Comparison of ENCODE assay signal across 9 mouse cellular contexts in the genomic region with DNA sequence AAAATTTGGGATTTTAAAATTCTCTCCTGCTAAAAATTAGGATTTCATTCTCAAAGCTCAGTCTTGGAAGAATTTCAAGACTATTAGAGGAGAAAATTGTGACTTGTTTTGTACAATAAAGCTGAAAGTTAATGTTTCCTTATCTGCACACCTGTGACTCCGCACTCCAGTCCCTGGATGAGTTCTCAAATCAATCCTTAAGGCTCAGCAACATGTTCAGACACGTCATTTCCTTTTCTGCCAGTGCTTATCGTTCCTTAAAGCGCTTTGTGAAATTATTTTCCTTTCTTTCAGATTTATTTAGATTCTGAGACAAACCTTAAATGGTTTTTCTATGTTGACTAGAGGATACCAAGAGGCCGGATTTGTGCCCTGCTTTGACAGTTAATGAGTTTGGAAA. TPM values are rescaled to one million over a fixed set of nuclear protein-coding genes. Genes with fewer than 3 reads are reported as not detected.
DNase-seq lines count a peak whose midpoint lies in the region; ATAC-seq and TF ChIP-seq lines count a peak whose summit lies in the region.
"Had no signal": no experiment of that assay in that cellular context is flagged by ENCODE, and none has a peak within 500 bp of the region (broad histone marks: within the 10 kb centered on the region; RNA-seq: fewer than 3 reads in every experiment).

No protein-coding gene starts in this region.

- H3K9me3 ChIP-seq in kidney, embryonic 15.5 days (replicated peaks), result no peaks in the 10 kb centered on the region
- no peaks in the 10 kb centered on the region for H3K9me3 ChIP-seq in embryonic facial prominence, embryonic 11.5 days (replicated peaks; ENCODE audit: control insufficient read depth, low read length)
- H3K9me3 ChIP-seq in hindbrain, postnatal 0 days (ENCODE audit: low read length), result no peaks in the 10 kb centered on the region
- no peaks in the 10 kb centered on the region for H3K9me3 ChIP-seq in midbrain, embryonic 15.5 days

- no peaks in the 10 kb centered on the region for H3K36me3 ChIP-seq in kidney, embryonic 15.5 days
- no peaks in the 10 kb centered on the region for H3K36me3 ChIP-seq in embryonic facial prominence, embryonic 11.5 days (replicated peaks; ENCODE audit: control insufficient read depth, insufficient read depth, low read depth, low read length)
- H3K36me3 ChIP-seq in hindbrain, postnatal 0 days (ENCODE audit: insufficient read depth, low read length), result no peaks in the 10 kb centered on the region
- no peaks in the 10 kb centered on the region for H3K36me3 ChIP-seq in midbrain, embryonic 15.5 days (replicated peaks)

- no peak for TF ChIP-seq CTCF in hindbrain, postnatal 0 days (IDR thresholded peaks at IDR 0.05; ENCODE audit: low read depth)

- ATAC-seq in kidney, embryonic 15.5 days (replicated peaks; ENCODE audit: low FRiP score), result no peak
- ATAC-seq in embryonic facial prominence, embryonic 11.5 days (replicated peaks; ENCODE audit: insufficient number of reproducible peaks, low FRiP score, low TSS enrichment, low read depth), result no peak
- ATAC-seq in hindbrain, postnatal 0 days, result no peak
- no peak for ATAC-seq in midbrain, embryonic 15.5 days (replicated peaks)

- no peaks in the 10 kb centered on the region for H3K27me3 ChIP-seq in kidney, embryonic 15.5 days
- H3K27me3 ChIP-seq in embryonic facial prominence, embryonic 11.5 days (ENCODE audit: control insufficient read depth, insufficient read depth, low read length), result no peaks in the 10 kb centered on the region
- no peaks in the 10 kb centered on the region for H3K27me3 ChIP-seq in hindbrain, postnatal 0 days (ENCODE audit: insufficient read depth, low read length)
- no peaks in the 10 kb centered on the region for H3K27me3 ChIP-seq in midbrain, embryonic 15.5 days (replicated peaks)
- H3K27me3 ChIP-seq: Patski had no signal

- no peak overlapping the region for H3K27ac ChIP-seq in kidney, embryonic 15.5 days
- H3K27ac ChIP-seq in embryonic facial prominence, embryonic 11.5 days (replicated peaks; ENCODE audit: low read depth, low read length), result no peak overlapping the region
- H3K27ac ChIP-seq in hindbrain, postnatal 0 days, result no peak overlapping the region
- H3K27ac ChIP-seq in midbrain, embryonic 15.5 days, result no peak overlapping the region

- peak overlapping the region; percentile 32; the same call in 1 of the 2 replicates for H3K9ac ChIP-seq in kidney, embryonic 15.5 days
- no peak overlapping the region for H3K9ac ChIP-seq in embryonic facial prominence, embryonic 11.5 days (replicated peaks; ENCODE audit: low read length)
- peak overlapping the region; percentile 60; the same call in 1 of the 2 replicates for H3K9ac ChIP-seq in hindbrain, postnatal 0 days (replicated peaks; ENCODE audit: low read length)
- H3K9ac ChIP-seq in midbrain, embryonic 15.5 days, result no peak overlapping the region

- 32% methylated on average over 5 of the region's 5 CpGs for WGBS in kidney, embryonic 15.5 days
- WGBS in embryonic facial prominence, embryonic 11.5 days, result 38% methylated on average over 5 of the region's 5 CpGs
- WGBS in hindbrain, postnatal 0 days, result 35% methylated on average over 5 of the region's 5 CpGs
- 36% methylated on average over 5 of the region's 5 CpGs for WGBS in midbrain, embryonic 15.5 days

- peaks cover 28% of the 10 kb centered on the region for H3K4me1 ChIP-seq in kidney, embryonic 15.5 days
- H3K4me1 ChIP-seq in embryonic facial prominence, embryonic 11.5 days (ENCODE audit: control insufficient read depth, insufficient read depth, low read length), result no peaks in the 10 kb centered on the region
- H3K4me1 ChIP-seq in hindbrain, postnatal 0 days (ENCODE audit: insufficient read depth, low read length), result peaks cover 25% of the 10 kb centered on the region
- peaks cover 34% of the 10 kb centered on the region for H3K4me1 ChIP-seq in midbrain, embryonic 15.5 days

- H3K4me2 ChIP-seq in kidney, embryonic 15.5 days, result peak overlapping the region; percentile 83
- peak overlapping the region; percentile 94 for H3K4me2 ChIP-seq in embryonic facial prominence, embryonic 11.5 days (ENCODE audit: low read depth, low read length)
- peak overlapping the region; percentile 93 for H3K4me2 ChIP-seq in hindbrain, postnatal 0 days (ENCODE audit: low read depth, low read length)
- H3K4me2 ChIP-seq in midbrain, embryonic 15.5 days, result peak overlapping the region; percentile 81

- peak overlapping the region; percentile 69 for H3K4me3 ChIP-seq in kidney, embryonic 15.5 days (replicated peaks)
- peak overlapping the region; percentile 78 for H3K4me3 ChIP-seq in embryonic facial prominence, embryonic 11.5 days (ENCODE audit: low read depth, low read length)
- peak overlapping the region; percentile 70 for H3K4me3 ChIP-seq in hindbrain, postnatal 0 days (ENCODE audit: low read length)
- peak overlapping the region; percentile 79 for H3K4me3 ChIP-seq in midbrain, embryonic 15.5 days

- DNase-seq in kidney, adult 11 months, result no peak
- DNase-seq in embryonic facial prominence, embryonic 11.5 days (ENCODE audit: low spot score), result no peak
- no peak for DNase-seq in hindbrain, postnatal 0 days (ENCODE audit: low spot score)
- no peak for DNase-seq in cerebellum, adult 18-20 months
- DNase-seq in adrenal gland, postnatal 14 days, result no peak
- DNase-seq in ovary, adult 18-20 months (ENCODE audit: low spot score), result no peak

RNA-seq across cellular contexts. Expression of gene Mars2, which starts 0.5 kb away (rescaled TPM):
- polyA plus RNA-seq in kidney, embryonic 15.5 days (2015; fragmentation: Nextera tagmentation; extraction: Ambion mirVana), result 2.4 and 2.5 TPM in 2 replicates
- polyA plus RNA-seq in embryonic facial prominence, embryonic 11.5 days (2014; fragmentation: Nextera tagmentation; extraction: Ambion mirVana), result 2.4 and 2.8 TPM in 2 replicates
- total RNA-seq in hindbrain, postnatal 0 days (2014; rRNA removed), result 9.3 and 10.6 TPM in 2 replicates
- polyA plus RNA-seq in hindbrain, postnatal 0 days (2015; fragmentation: Nextera tagmentation; extraction: Ambion mirVana), result 2.4 and 2.6 TPM in 2 replicates
- polyA plus RNA-seq in midbrain, embryonic 15.5 days (2015; fragmentation: Nextera tagmentation; extraction: Ambion mirVana), result 3.4 and 4.0 TPM in 2 replicates
- total RNA-seq in adrenal gland, postnatal 14 days (2021), result 6.4 and 7.1 TPM in 2 replicates

RNA-seq across cellular contexts. Expression of gene Rftn2, which starts 9.9 kb away (rescaled TPM):
- polyA plus RNA-seq in kidney, embryonic 15.5 days (2015; fragmentation: Nextera tagmentation; extraction: Ambion mirVana), result 7.6 and 8.4 TPM in 2 replicates
- polyA plus RNA-seq in embryonic facial prominence, embryonic 11.5 days (2014; fragmentation: Nextera tagmentation; extraction: Ambion mirVana), result 20.1 and 20.5 TPM in 2 replicates
- 11.2 and 14.2 TPM in 2 replicates for total RNA-seq in hindbrain, postnatal 0 days (2014; rRNA removed)
- 14.9 and 19.9 TPM in 2 replicates for polyA plus RNA-seq in hindbrain, postnatal 0 days (2015; fragmentation: Nextera tagmentation; extraction: Ambion mirVana)
- polyA plus RNA-seq in midbrain, embryonic 15.5 days (2015; fragmentation: Nextera tagmentation; extraction: Ambion mirVana), result 6.9 and 9.2 TPM in 2 replicates
- 13.2 and 16.4 TPM in 2 replicates for total RNA-seq in adrenal gland, postnatal 14 days (2021)

Comparison
In these comparisons a context has a peak if more than half of its experiments do, and no peak if none do; other contexts are left out.
1. H3K9ac ChIP-seq: peak in kidney, embryonic 15.5 days (single experiment) and hindbrain, postnatal 0 days (single experiment); none in embryonic facial prominence, embryonic 11.5 days (single experiment) and midbrain, embryonic 15.5 days (single experiment).
2. Peak in every context shown above with its lines, with median percentiles within 50 percentile points of each other: H3K4me2 ChIP-seq and H3K4me3 ChIP-seq.